In genomic region chr1:35697834-35698500, GRCm38 (mm10) we compare ENCODE assay signal across 16 mouse cellular contexts.
A peak's percentile ranks its signal among the peaks of the same experiment; 100 is the strongest.
DNase-seq lines count a peak whose midpoint lies in the region; ATAC-seq and TF ChIP-seq lines count a peak whose summit lies in the region.
"Had no signal": no experiment of that assay in that cellular context is flagged by ENCODE, and none has a peak within 500 bp of the region (broad histone marks: within the 10 kb centered on the region; RNA-seq: fewer than 3 reads in every experiment).

No protein-coding gene starts in this region.

- peak; percentile 12 for DNase-seq in hindbrain, embryonic 11.5 days (ENCODE audit: low spot score)
- peak; percentile 49 for DNase-seq in Muller cell, postnatal 12 days (ENCODE audit: inconsistent ontology term)
- peak; percentile 77 for DNase-seq in brain, embryonic 14.5 days (ENCODE audit: low read depth)
- DNase-seq in midbrain, embryonic 11.5 days (ENCODE audit: low spot score, missing footprints) = peak; percentile 84
- no peak for DNase-seq in kidney, postnatal 10 days
- no peak for DNase-seq in layer of hippocampus, postnatal 14 days (ENCODE audit: low spot score in 2 of 2)
- DNase-seq in kidney, adult 11 months = no peak
- DNase-seq: cerebellum, adult 2 months; gastrocnemius, postnatal 36 days; kidney, adult 2 months; layer of hippocampus, postnatal 36 days; retina, postnatal 1 day had no signal

- no peak for TF ChIP-seq POLR2A in brain, embryonic 14.5 days (IDR thresholded peaks at IDR 0.05; ENCODE audit: borderline replicate concordance, extremely low read depth, insufficient read depth, insufficient read length, poor library complexity, severe bottlenecking)

- 8% methylated on average over 10 of the region's 10 CpGs for WGBS in hindbrain, embryonic 11.5 days
- WGBS in hindbrain, embryonic 16.5 days = 9% methylated on average over 10 of the region's 10 CpGs
- WGBS in midbrain, embryonic 11.5 days = 4% methylated on average over 10 of the region's 10 CpGs

- H3K36me3 ChIP-seq in hindbrain, embryonic 11.5 days (ENCODE audit: control insufficient read depth, insufficient read depth, low read length) = no peaks in the 10 kb centered on the region
- H3K36me3 ChIP-seq in hindbrain, embryonic 16.5 days (ENCODE audit: control insufficient read depth, insufficient read depth, low read length) = no peaks in the 10 kb centered on the region
- H3K36me3 ChIP-seq in midbrain, embryonic 11.5 days (ENCODE audit: control insufficient read depth, insufficient read depth, low read length) = no peaks in the 10 kb centered on the region
- H3K36me3 ChIP-seq: neural tube, embryonic 15.5 days had no signal

- no peak overlapping the region for H3K9ac ChIP-seq in hindbrain, embryonic 11.5 days (ENCODE audit: low read depth, low read length)
- H3K9ac ChIP-seq in hindbrain, embryonic 16.5 days (ENCODE audit: low read depth, low read length) = no peak overlapping the region
- H3K9ac ChIP-seq in midbrain, embryonic 11.5 days (ENCODE audit: low read length) = 0 out of 2 replicates have a peak overlapping the region, but pooled peaks have one; percentile 18
- H3K9ac ChIP-seq: liver, embryonic 14.5 days; neural tube, embryonic 15.5 days had no signal

- no peak overlapping the region for H3K27ac ChIP-seq in hindbrain, embryonic 11.5 days (ENCODE audit: low read depth, low read length)
- no peak overlapping the region for H3K27ac ChIP-seq in hindbrain, embryonic 16.5 days (ENCODE audit: low read depth, low read length)
- peak overlapping the region; percentile 49; the same call in 1 of the 2 replicates for H3K27ac ChIP-seq in midbrain, embryonic 11.5 days (ENCODE audit: low read depth, low read length)
- H3K27ac ChIP-seq: liver, embryonic 14.5 days; neural tube, embryonic 15.5 days had no signal

- H3K4me2 ChIP-seq in hindbrain, embryonic 11.5 days (replicated peaks; ENCODE audit: low read depth, low read length) = no peak overlapping the region
- no peak overlapping the region for H3K4me2 ChIP-seq in hindbrain, embryonic 16.5 days (ENCODE audit: low read length)
- no peak overlapping the region for H3K4me2 ChIP-seq in midbrain, embryonic 11.5 days
- H3K4me2 ChIP-seq: neural tube, embryonic 15.5 days had no signal

- no peak for ATAC-seq in hindbrain, embryonic 11.5 days (ENCODE audit: low FRiP score)
- no peak for ATAC-seq in hindbrain, embryonic 16.5 days
- ATAC-seq in midbrain, embryonic 11.5 days (ENCODE audit: low FRiP score) = no peak
- ATAC-seq: lung, postnatal 0 days had no signal

- TF ChIP-seq CTCF in brain, embryonic 14.5 days (IDR thresholded peaks at IDR 0.05; ENCODE audit: borderline replicate concordance, extremely low read depth, insufficient read depth, insufficient read length) = no peak

- H3K9me3 ChIP-seq in hindbrain, embryonic 11.5 days (ENCODE audit: control insufficient read depth, low read length) = no peaks in the 10 kb centered on the region
- H3K9me3 ChIP-seq in hindbrain, embryonic 16.5 days (ENCODE audit: control insufficient read depth, low read length) = no peaks in the 10 kb centered on the region
- no peaks in the 10 kb centered on the region for H3K9me3 ChIP-seq in midbrain, embryonic 11.5 days (ENCODE audit: control insufficient read depth, low read length)
- H3K9me3 ChIP-seq: neural tube, embryonic 15.5 days had no signal

- peaks cover 4% of the 10 kb centered on the region; the same call in 1 of the 2 replicates for H3K4me1 ChIP-seq in hindbrain, embryonic 11.5 days (replicated peaks; ENCODE audit: control insufficient read depth, insufficient read depth, low read length)
- peaks cover 3% of the 10 kb centered on the region for H3K4me1 ChIP-seq in hindbrain, embryonic 16.5 days (ENCODE audit: control insufficient read depth, insufficient read depth, low read depth, low read length)
- H3K4me1 ChIP-seq in midbrain, embryonic 11.5 days (ENCODE audit: control insufficient read depth, insufficient read depth, low read length) = peaks cover 25% of the 10 kb centered on the region

- H3K27me3 ChIP-seq in hindbrain, embryonic 11.5 days (ENCODE audit: control insufficient read depth, insufficient read depth, low read length) = no peaks in the 10 kb centered on the region
- H3K27me3 ChIP-seq in hindbrain, embryonic 16.5 days (replicated peaks; ENCODE audit: control insufficient read depth, insufficient read depth, low read length) = no peaks in the 10 kb centered on the region
- no peaks in the 10 kb centered on the region for H3K27me3 ChIP-seq in midbrain, embryonic 11.5 days (ENCODE audit: control insufficient read depth, insufficient read depth, low read length)
- H3K27me3 ChIP-seq: neural tube, embryonic 15.5 days had no signal

- H3K4me3 ChIP-seq in hindbrain, embryonic 11.5 days (ENCODE audit: low read depth, low read length) = no peak overlapping the region
- H3K4me3 ChIP-seq in hindbrain, embryonic 16.5 days (ENCODE audit: low read length) = no peak overlapping the region
- no peak overlapping the region for H3K4me3 ChIP-seq in midbrain, embryonic 11.5 days (ENCODE audit: low read depth, low read length)
- H3K4me3 ChIP-seq: neural tube, embryonic 15.5 days had no signal

Comparison
In these comparisons a context has a peak if more than half of its experiments do, and no peak if none do; other contexts are left out.
1. DNase-seq: peak in hindbrain, embryonic 11.5 days (single experiment), Muller cell, postnatal 12 days (single experiment), brain, embryonic 14.5 days (single experiment) and midbrain, embryonic 11.5 days (single experiment); none in kidney, postnatal 10 days (single experiment), layer of hippocampus, postnatal 14 days (0 of 2) and kidney, adult 11 months (single experiment).